Mouse (Mus musculus): ENCODE data around the gene 2010109A12Rik. TPM values are rescaled to one million over a fixed set of nuclear protein-coding genes. Genes with fewer than 3 reads are reported as not detected.

2010109A12Rik gene
- total and polyA plus RNA-seq, 2 experiments from 2014 or later, result 1.7 TPM; not detected in 1

GRCm38 (mm10) chr5:93255759-93256265 is 49.5 kb downstream of the 2010109A12Rik start:
- DNase-seq (ENCODE audit: low spot score), result no peak

GRCm38 (mm10) chr5:93256820-93257405 is 50.6 kb downstream of the 2010109A12Rik start:
- Histone ChIP-seq H3K27ac (ENCODE audit: low read depth) (no peak overlapping the region), H3K4me1 (ENCODE audit: control insufficient read depth, insufficient read depth) (no peaks in the 10 kb centered on the region), H3K36me3 (replicated peaks; ENCODE audit: control insufficient read depth, insufficient read depth, low read length) (no peaks in the 10 kb centered on the region), H3K9ac (replicated peaks; ENCODE audit: low read depth, low read length) (no peak overlapping the region), H3K4me3 (ENCODE audit: low read depth, low read length) (no peak overlapping the region), H3K9me3 (replicated peaks; ENCODE audit: control insufficient read depth, low read length) (no peaks in the 10 kb centered on the region), H3K4me2 (ENCODE audit: low read depth, low read length) (no peak overlapping the region), H3K27me3 (ENCODE audit: control insufficient read depth, insufficient read depth, low read length) (no peaks in the 10 kb centered on the region)
- ATAC-seq (ENCODE audit: insufficient read depth, low read depth), result no peak
- TF ChIP-seq CTCF (IDR thresholded peaks at IDR 0.05; ENCODE audit: low read depth), result no peak
- no peak for TF ChIP-seq EP300 (IDR thresholded peaks at IDR 0.05; ENCODE audit: low read depth)
- DNase-seq (ENCODE audit: low spot score), result no peak

More at GRCm38 (mm10) chr5:93255759-93256265, 49.5 kb downstream of the 2010109A12Rik start:
- TF ChIP-seq EP300 (IDR thresholded peaks at IDR 0.05; ENCODE audit: low read depth) (no peak), CTCF (IDR thresholded peaks at IDR 0.05; ENCODE audit: low read depth) (no peak)
- no peak overlapping the region for H3K9ac ChIP-seq (replicated peaks; ENCODE audit: low read depth, low read length)
- H3K9me3 ChIP-seq (replicated peaks; ENCODE audit: control insufficient read depth, low read length), result no peaks in the 10 kb centered on the region
- no peak overlapping the region for H3K27ac ChIP-seq (ENCODE audit: low read depth)
- WGBS, result 80% methylated on average over 5 of the region's 5 CpGs
- no peak overlapping the region for H3K4me3 ChIP-seq (ENCODE audit: low read depth, low read length)
- ATAC-seq (ENCODE audit: insufficient read depth, low read depth), result no peak
- H3K4me1 ChIP-seq (ENCODE audit: control insufficient read depth, insufficient read depth), result no peaks in the 10 kb centered on the region
- no peaks in the 10 kb centered on the region for H3K36me3 ChIP-seq (replicated peaks; ENCODE audit: control insufficient read depth, insufficient read depth, low read length)
- H3K27me3 ChIP-seq (ENCODE audit: control insufficient read depth, insufficient read depth, low read length), result no peaks in the 10 kb centered on the region
- no peak overlapping the region for H3K4me2 ChIP-seq (ENCODE audit: low read depth, low read length)

GRCm38 (mm10) chr5:93259349-93259748 is 53.0 kb downstream of the 2010109A12Rik start:
- H3K9ac ChIP-seq (replicated peaks; ENCODE audit: low read depth, low read length), result no peak overlapping the region
- H3K27me3 ChIP-seq (ENCODE audit: control insufficient read depth, insufficient read depth, low read length), result no peaks in the 10 kb centered on the region
- no peaks in the 10 kb centered on the region for H3K9me3 ChIP-seq (replicated peaks; ENCODE audit: control insufficient read depth, low read length)
- H3K27ac ChIP-seq (ENCODE audit: low read depth), result no peak overlapping the region
- no peaks in the 10 kb centered on the region for H3K36me3 ChIP-seq (replicated peaks; ENCODE audit: control insufficient read depth, insufficient read depth, low read length)
- peaks cover 7% of the 10 kb centered on the region; the same call in 1 of the 2 replicates for H3K4me1 ChIP-seq (ENCODE audit: control insufficient read depth, insufficient read depth)
- ATAC-seq (ENCODE audit: insufficient read depth, low read depth) (no peak), DNase-seq (ENCODE audit: low spot score) (no peak)
- H3K4me3 ChIP-seq (ENCODE audit: low read depth, low read length), result no peak overlapping the region
- no peak overlapping the region for H3K4me2 ChIP-seq (ENCODE audit: low read depth, low read length)
- no peak for TF ChIP-seq CTCF (IDR thresholded peaks at IDR 0.05; ENCODE audit: low read depth)
- TF ChIP-seq EP300 (IDR thresholded peaks at IDR 0.05; ENCODE audit: low read depth), result no peak

GRCm38 (mm10) chr5:93260983-93261382 is 54.7 kb downstream of the 2010109A12Rik start:
- Histone ChIP-seq H3K36me3 (replicated peaks; ENCODE audit: control insufficient read depth, insufficient read depth, low read length) (no peaks in the 10 kb centered on the region), H3K9me3 (replicated peaks; ENCODE audit: control insufficient read depth, low read length) (no peaks in the 10 kb centered on the region), H3K4me2 (ENCODE audit: low read depth, low read length) (no peak overlapping the region), H3K4me1 (ENCODE audit: control insufficient read depth, insufficient read depth) (peaks cover 7% of the 10 kb centered on the region; the same call in 1 of the 2 replicates), H3K4me3 (ENCODE audit: low read depth, low read length) (no peak overlapping the region), H3K27ac (ENCODE audit: low read depth) (no peak overlapping the region), H3K27me3 (ENCODE audit: control insufficient read depth, insufficient read depth, low read length) (no peaks in the 10 kb centered on the region), H3K9ac (replicated peaks; ENCODE audit: low read depth, low read length) (no peak overlapping the region)
- 64% methylated on average over 3 of the region's 3 CpGs for WGBS
- no peak for TF ChIP-seq EP300 (IDR thresholded peaks at IDR 0.05; ENCODE audit: low read depth)
- DNase-seq (ENCODE audit: low spot score) (no peak), ATAC-seq (ENCODE audit: insufficient read depth, low read depth) (no peak)

GRCm38 (mm10) chr5:93262751-93263150 is 56.4 kb downstream of the 2010109A12Rik start:
- TF ChIP-seq EP300 (IDR thresholded peaks at IDR 0.05; ENCODE audit: low read depth), result no peak
- no peak for TF ChIP-seq CTCF (IDR thresholded peaks at IDR 0.05; ENCODE audit: low read depth)
- Histone ChIP-seq H3K27me3 (ENCODE audit: control insufficient read depth, insufficient read depth, low read length) (no peaks in the 10 kb centered on the region), H3K9me3 (replicated peaks; ENCODE audit: control insufficient read depth, low read length) (no peaks in the 10 kb centered on the region), H3K4me3 (ENCODE audit: low read depth, low read length) (no peak overlapping the region), H3K4me2 (ENCODE audit: low read depth, low read length) (no peak overlapping the region), H3K36me3 (replicated peaks; ENCODE audit: control insufficient read depth, insufficient read depth, low read length) (no peaks in the 10 kb centered on the region), H3K9ac (replicated peaks; ENCODE audit: low read depth, low read length) (no peak overlapping the region), H3K4me1 (ENCODE audit: control insufficient read depth, insufficient read depth) (peaks cover 10% of the 10 kb centered on the region; the same call in 1 of the 2 replicates), H3K27ac (ENCODE audit: low read depth) (peak overlapping the region; percentile 25; the same call in 1 of the 2 replicates)
- ATAC-seq (ENCODE audit: insufficient read depth, low read depth) (no peak), DNase-seq (ENCODE audit: low spot score) (peak; percentile 43)
- 61% methylated on average over 2 of the region's 2 CpGs for WGBS

Other genes with a start within 250 kb of the 2010109A12Rik start
- gene Sowahb, start 161.5 kb upstream of the 2010109A12Rik start, total RNA-seq (2014; rRNA removed; ENCODE audit: low replicate concordance), result not detected in 2 replicates
- not detected in 2 replicates for gene Sowahb, start 161.5 kb upstream of the 2010109A12Rik start, polyA plus RNA-seq (2015; fragmentation: Nextera tagmentation; extraction: Ambion mirVana)
- gene Sept11, start 113.1 kb upstream of the 2010109A12Rik start, total RNA-seq (2014; rRNA removed; ENCODE audit: low replicate concordance), result 38.2 and 52.2 TPM in 2 replicates
- gene Sept11, start 113.1 kb upstream of the 2010109A12Rik start, polyA plus RNA-seq (2015; fragmentation: Nextera tagmentation; extraction: Ambion mirVana), result 47.6 and 49.5 TPM in 2 replicates
- gene Ccni, start within 50 bp of the 2010109A12Rik start, total RNA-seq (2014; rRNA removed; ENCODE audit: low replicate concordance), result 203 and 210 TPM in 2 replicates
- 87.2 and 87.5 TPM in 2 replicates for gene Ccni, start within 50 bp of the 2010109A12Rik start, polyA plus RNA-seq (2015; fragmentation: Nextera tagmentation; extraction: Ambion mirVana)
- gene Ccng2, start 60.7 kb downstream of the 2010109A12Rik start, total RNA-seq (2014; rRNA removed; ENCODE audit: low replicate concordance), result 37.9 and 68.2 TPM in 2 replicates
- 20.2 and 31.6 TPM in 2 replicates for gene Ccng2, start 60.7 kb downstream of the 2010109A12Rik start, polyA plus RNA-seq (2015; fragmentation: Nextera tagmentation; extraction: Ambion mirVana)

Data from heart, postnatal 0 days (tissue).